Mouse (Mus musculus) mouse embryonic stem cell (cell line): ENCODE measurements around the gene Gpr165.

ENCODE experiments used
- in situ Hi-C, 2 experiments: fragments of 300-500 bp; cut with MboI; formaldehyde crosslinking; loops; 1 replicate in 1 of 2; 3 replicates in 1 of 2; pipeline ENCODE4 v1.14.3; 2019 to 2020; ENCODE audit warnings: low sequenced_read_pairs in 2 of 2, low pct_unique_long_range_greater_than_20kb in 1 of 2, mixed read lengths in 1 of 2; ENCODE audit not compliant: unreplicated experiment in 1 of 2

Gene Gpr165

DNA sequence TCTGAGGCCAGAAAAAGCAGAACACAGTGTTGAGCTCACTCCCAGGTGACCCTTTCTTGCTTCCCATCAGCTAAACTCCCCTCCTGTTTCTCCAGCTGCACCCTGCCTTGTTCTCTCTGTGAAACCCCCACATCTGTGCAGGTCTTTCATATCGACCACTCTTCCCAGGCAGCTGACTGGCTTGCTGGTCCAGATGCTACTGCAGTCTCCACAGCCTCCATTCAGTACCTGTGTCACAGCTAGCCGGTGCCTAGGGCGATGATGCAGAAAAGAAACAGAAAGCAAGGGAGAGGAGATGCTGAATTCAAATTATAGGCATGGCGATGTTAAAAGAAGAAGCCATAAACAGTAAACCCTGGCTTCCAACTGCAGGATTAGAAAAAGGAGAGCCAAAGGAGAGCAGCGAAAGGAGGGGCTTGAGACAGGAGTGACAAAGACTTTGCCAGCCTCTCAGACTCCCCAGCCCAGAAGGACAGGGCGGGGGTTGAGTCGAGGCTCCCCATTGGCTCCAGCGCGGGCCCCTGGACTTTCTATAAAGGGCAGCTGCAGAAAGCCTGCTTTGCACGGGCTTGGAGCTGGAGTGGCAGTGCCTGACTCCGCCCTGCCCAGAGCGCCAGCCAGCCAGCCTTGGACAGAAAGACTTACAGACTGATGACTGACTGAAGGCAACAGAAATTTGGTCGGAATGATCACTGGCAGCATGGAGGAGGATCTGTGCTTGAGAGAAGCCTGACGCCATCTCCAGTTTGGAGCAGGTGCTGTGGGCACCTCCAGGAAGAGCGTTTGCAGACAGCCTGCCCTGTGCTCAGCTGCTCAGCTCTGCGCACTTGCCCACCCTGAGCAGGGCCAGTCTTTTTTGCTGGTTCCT lies at the start of gene Gpr165:
Gpr165 (plus strand) TSS at position 535 of the 868 bp plus-strand sequence.
- in situ Hi-C loops, result no loop called here

DNA sequence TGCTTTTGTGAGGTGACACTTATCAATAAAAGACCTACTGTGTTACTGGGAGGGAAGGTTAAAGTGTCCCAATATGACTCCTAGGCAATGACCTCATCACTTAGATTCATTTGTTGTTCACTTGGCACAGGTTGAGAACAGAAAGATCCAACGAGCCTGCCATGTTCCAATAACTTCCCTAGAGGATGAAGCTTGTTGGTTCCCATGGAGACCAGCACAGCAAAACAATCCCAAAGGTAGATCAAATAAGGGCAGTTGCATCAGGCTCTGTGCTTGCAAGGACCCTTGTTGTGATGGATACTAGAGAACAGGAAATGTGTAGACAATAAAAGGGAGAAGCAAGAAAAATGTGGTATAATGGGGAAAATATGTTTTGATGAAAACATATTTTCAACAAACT lies 38.4 kb upstream of the Gpr165 start:
- in situ Hi-C loops, result no loop called here
